Mouse (Mus musculus): Measurements from ENCODE around the gene Lrriq1.

Gene Lrriq1

DNA sequence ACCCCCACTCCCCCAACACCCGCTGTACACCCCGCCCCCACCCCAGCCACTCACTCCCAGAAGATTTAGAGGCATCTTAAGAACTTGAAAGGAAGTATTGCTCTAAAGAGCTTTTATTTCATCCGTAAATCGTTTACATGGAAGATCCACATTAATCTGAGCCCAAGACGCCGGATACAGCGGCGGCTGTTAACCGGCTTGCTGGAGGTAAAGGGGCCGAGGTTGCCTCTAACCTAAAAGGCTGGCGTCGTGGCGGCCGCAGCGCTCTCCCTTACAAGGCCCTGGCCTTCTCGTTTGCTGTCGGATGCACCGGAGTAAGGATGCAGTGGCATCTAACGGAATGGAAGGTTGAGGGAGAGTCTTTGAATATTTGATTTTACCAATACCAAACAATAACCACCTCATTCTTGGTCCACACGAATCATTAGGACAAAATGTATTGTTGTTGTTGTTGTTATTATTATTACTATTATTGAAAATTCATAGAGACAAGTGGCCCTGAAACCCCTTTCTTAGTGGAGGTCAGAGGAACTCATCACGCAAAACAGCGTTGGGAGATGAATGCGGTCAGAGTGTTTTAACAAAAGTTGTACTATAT, 206.9 kb downstream of the Lrriq1 start:
- DNase-seq (ENCODE audit: low read depth, low spot score) = no peak

DNA sequence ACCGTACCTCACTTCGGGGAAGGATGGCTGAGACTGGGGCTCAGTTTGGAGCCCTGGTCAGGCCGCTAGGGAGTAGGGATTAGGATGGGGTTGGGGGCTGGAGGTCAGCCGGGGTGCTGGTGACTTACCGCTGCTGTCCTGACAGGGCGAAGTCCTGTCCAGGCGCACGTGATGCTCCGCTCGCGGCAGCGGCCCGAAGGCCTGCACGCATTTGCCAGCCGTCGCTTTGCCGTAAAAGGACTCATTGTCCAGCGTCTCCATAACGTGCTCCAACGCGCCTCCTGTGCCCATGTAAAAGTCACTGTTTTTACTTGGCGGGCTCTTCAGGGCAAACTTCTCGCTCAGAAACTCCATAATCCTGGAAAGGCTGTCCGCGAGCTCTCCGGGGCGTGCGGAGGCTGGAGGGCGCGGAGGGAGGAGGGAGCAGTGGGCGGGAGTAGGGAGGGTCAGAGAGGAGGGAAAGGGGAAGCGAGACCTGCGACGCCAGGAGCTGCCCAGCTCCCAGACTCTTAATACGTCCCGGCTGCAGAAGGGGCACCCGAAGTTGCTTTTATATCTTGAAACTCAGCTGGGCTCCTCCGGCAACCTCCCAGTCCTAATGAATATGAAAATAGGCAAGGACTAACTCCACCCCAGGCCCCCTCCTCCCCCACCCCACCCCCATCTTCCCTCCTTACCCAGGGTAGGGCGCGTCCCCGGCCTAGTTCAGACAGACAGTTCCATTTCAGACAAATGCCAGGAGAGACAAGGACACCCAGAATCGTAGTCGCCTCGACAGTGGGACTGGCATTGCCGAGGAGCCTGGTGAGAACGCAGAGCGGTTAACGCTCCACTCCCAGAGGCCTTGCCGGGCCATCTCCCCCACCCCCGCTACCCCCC, 207.6 kb downstream of the Lrriq1 start:
- DNase-seq (ENCODE audit: low read depth, low spot score) = no peak

DNA sequence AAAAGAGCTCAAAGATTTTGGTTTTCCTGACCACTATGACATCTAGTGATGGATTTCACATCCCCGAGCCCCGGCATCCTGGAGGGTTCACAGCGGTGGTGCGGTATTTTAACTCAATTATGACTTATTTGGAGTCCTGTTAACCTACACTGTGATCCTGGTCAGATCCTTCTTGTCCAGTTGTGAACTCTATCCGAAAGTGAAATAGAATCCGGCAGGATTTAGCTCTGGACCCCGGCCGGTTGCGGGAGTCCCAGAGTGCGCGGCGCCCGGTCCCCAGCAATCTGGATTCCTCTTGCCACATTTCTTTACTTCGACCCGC, 208.2 kb downstream of the Lrriq1 start:
- DNase-seq (ENCODE audit: low read depth, low spot score) = no peak

DNA sequence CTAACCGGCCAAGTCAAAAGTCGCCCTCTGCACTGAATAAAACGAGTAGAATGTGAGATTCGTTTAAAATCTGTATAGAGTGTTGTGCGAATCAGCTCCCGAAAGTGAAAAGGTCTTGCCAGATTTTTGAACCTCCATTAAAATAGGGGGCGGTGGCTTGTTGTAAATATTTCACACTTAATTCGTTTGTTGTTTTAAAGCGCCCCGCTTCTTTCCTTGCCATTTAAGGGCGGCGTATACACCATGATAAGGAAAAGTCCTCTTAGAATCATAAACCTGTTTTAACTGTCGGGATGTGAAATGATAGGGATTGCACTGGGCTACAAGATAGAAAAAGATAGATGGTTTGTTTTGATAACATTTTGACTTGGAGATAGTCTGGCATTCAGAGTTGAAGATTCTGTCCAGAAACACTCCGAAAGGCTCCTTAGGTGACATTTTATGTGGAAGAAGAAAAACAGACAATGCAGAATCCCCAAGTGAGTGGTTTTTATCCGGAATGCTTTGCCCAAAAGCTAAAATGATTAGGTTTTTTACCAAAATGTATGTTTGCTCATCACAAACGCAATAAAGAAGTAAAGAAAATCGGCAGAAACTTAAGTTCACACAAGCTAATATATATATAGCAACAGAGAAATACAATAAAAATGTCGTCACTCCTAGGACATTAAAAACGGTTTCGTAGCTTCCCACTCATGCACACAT, 208.7 kb downstream of the Lrriq1 start:
- no peak for DNase-seq (ENCODE audit: low read depth, low spot score)

DNA sequence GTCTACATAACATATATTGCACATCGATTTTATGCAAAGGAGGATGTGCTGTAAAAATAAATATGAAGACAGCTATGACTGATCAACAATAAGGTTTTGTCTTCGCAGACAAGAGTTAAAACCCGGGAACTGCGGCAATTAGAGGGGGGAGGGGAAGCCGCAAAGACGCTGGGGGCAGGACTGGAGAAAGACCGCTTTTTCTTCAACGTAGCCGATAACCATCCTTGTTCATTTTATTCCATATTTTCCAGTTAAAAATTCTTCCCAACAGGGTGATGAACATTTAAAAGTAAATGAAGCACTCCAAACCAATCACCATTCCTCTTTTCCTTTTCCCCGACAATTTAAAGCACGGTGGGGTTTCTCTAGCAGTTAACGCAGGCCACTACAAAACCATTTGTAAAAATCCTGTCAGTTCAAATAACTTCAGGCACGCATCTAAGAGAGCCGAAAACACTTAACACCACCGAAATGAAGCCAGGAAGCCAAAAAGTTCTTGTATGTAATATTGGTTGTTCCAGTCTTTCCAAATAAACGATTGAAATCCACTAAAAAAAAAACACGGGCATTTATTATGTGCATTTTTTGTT, 209.4 kb downstream of the Lrriq1 start:
- no peak for DNase-seq (ENCODE audit: low read depth, low spot score)

DNA sequence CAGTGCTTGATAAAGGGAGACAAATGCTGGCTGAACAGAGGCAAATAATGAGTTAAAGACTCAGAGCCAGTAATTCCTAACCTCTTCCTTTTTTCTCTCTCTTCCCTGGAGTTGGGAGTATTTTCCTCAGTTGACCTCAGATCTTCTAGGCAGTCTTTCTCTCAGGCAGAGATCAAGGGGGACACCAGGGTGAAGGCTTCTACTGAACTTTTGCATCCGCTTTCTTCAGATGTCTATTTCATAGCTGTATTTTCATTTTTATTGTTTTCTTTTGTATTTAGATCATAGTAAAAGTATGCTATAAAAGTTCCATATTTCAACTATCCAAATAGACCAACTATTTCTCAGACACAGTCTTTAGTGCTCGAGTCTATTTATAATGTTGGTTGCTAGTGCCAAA, 233.6 kb downstream of the Lrriq1 start:
- no peak for DNase-seq (ENCODE audit: low read depth, low spot score)

DNA sequence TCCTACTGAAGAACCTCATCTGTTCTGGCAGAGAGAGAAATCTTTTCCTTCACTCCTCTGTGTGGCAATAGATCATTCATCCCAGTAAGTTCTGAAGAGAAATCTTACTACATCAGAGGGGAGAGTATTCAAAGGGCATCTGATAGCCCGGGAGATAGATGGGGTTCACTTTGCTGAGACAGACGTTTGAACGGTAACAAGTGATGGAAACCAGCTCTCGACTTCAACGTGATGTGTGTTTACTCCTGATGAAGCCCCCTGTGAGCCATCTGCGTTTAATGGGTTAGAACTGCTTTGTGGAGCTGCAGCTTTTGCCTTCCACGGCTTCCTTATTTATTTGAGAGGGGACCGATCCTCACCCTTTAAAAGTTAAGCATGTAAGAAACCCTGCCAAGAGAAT, 235.2 kb downstream of the Lrriq1 start:
- no peak for DNase-seq (ENCODE audit: low read depth, low spot score)

DNA sequence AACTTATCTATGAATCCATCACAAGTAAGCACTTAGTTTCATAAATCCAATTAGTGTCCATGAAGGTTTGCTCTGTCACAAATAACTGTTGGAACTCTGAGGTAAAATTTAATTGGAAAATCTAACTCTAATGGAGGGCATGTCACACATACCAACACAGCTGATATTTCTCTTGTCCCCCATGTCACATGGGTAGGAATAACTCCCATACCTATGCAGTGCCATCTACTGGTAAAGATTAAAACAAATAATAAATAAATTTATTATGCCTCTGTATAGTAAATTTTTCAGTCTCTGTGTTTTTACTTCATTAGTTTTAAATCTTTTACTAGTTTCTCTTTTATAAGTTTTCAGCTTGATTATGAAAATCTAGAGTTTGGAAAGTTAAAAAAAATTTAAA, 236.5 kb downstream of the Lrriq1 start:
- no peak for DNase-seq (ENCODE audit: low read depth, low spot score)

Measured in A20 (cell line).